Mouse (Mus musculus): ENCODE results near the gene Parg.

The Parg gene

GRCm38 (mm10) chr14:32304921-32305320 lies 103.2 kb downstream of the Parg start:
- in situ Hi-C loops (cut with MboI, MseI): no loop called here

GRCm38 (mm10) chr14:32309876-32310275 lies 108.1 kb downstream of the Parg start:
- in situ Hi-C loops (cut with MboI, MseI): no loop called here

- in situ Hi-C loops (cut with MboI, MseI): no loop called here
Measured at GRCm38 (mm10) chr14:32311381-32312035, 109.8 kb downstream of the Parg start.

DNA sequence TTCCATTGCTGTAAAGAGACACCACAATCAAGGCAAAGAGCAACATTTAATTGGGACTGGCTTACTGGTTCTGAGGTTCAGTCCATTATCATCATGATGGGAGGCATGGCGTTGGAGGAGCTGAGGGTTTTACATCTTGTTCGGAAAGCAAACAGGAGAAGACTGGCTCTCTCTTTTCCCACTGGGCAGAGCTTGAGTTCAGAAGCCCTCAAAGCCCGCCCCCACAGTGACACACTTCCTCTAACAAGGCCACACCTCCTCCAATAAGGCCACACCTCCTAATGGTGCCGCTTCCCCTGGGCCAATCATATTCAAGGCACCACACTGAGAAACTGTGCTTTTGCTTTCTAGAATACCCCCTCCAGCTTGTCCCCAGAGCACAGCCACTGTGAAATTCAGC lies 116.1 kb downstream of the Parg start:
- in situ Hi-C loops (cut with MboI, MseI): no loop called here

DNA sequence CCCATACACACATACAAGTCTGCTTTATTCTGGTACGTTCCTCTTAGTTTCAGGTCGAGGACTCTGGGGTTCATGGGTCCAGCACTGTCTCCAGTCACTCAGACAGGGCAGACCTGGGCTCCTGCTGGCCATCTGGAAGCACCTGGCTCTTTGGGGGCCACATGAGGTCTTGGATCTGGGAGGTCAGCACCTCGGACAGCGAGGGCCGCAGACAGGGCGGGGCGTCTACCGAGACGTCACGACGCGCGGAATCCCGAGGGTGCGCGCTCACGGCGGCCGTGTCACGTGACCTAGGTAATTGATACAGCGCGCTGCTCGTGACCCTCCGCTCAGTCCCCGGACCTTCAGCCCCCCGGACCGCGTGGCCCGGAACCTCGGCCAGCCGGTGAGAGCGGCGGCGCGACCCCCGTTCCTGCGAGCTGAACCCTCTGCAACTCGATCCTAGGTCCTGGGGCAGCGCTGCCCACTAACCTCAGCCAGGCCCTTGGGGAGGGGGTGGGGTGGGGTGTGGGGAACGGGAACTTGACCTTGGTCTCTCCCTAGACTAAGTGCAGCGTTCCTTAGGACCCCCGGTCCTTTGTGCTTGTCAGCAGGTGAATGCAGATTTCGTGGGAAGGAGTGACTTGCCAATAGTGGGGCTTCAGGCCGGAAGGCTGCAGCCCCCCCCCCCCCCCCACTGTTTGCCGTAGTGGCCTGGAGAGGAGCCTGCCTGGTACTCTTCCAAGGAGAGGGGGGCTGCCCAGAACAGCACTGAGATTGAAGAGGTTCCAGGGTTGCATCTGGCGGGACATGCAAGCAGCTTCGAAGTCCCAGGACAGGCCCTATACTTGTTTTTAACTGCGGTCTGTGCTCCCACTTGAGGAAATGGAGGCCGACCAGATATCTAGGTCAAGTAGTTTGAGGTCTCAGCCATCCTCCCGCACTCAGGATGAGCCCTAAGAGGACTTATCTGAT lies 120.3 kb downstream of the Parg start, which contains the start of gene Ogdhl:
Gene Ogdhl (plus strand): TSS at position 288 of the 954 bp plus-strand sequence.
- in situ Hi-C loops (cut with MboI, MseI): no loop called here

DNA sequence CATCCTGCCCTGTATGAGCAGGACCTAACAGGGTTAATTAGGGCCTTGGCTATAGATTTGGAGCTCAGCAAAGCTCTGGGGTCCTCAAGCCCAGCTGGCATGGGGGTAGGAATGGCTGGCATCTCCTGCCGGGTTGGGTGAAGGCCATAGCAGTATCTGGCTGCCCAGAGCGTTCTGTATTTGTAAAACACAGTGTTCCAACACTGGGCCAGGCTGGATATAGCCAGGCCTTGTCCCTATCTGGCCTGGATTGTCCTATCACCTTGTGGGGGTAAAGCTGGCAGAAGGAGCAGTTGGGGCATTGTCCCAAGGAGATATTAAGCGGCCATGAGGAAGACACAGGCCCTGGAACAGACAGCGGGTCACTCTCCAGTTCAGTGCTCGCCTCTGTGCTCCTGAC lies 121.5 kb downstream of the Parg start:
- in situ Hi-C loops (cut with MboI, MseI): no loop called here

GRCm38 (mm10) chr14:32327366-32327765 lies 125.6 kb downstream of the Parg start:
- in situ Hi-C loops (cut with MboI, MseI): no loop called here

GRCm38 (mm10) chr14:32332515-32333445 lies 131.0 kb downstream of the Parg start:
- in situ Hi-C loops (cut with MboI, MseI): loop anchor here in 1 of 2 experiments (5.0 kb wide), 1 partner anchor 95 kb away; no protein-coding TSS in a partner anchor

DNA sequence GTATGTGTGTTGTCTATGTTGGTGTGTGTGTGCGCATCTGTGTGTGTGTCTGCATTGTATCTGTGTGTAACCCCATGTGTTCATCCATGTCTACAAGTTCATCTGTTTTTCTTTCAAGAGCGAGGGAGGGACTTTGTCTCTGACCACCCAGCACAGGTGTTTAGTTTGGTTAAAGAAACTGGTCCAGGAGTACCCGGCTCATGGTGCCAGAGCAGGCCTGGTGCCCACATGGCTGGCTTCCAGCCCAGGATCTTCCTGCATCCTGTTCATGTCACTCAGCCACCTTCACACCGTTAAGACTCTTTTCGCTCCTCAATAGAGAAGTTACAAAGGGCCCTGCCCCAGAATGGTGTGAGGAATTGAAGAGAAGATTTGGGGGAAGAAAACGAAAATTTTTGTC lies 134.3 kb downstream of the Parg start:
- in situ Hi-C loops (cut with MboI, MseI): no loop called here

- in situ Hi-C loops (cut with MboI, MseI): no loop called here
Measured at GRCm38 (mm10) chr14:32336547-32336946, 134.8 kb downstream of the Parg start.

DNA sequence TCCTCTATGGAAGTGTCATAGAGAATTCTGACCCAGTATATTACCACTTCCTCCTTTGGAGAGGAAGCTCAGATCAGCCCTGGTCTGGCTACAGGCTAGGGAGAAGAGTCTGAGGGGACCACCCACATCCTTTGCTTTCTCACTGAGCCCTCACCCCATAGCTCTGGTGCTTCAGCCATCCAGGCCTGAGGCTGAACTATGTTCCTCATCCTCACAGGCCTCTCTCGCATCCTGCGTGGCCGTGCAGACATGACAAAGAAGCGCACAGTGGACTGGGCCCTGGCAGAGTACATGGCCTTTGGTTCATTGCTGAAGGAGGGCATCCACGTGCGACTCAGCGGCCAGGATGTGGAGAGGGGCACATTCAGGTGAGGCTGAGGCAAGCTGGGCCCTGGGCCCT lies 140.1 kb downstream of the Parg start:
- in situ Hi-C loops (cut with MboI, MseI): no loop called here

- in situ Hi-C loops (cut with MboI, MseI): no loop called here
Measured at GRCm38 (mm10) chr14:32344176-32344575, 142.4 kb downstream of the Parg start.

DNA sequence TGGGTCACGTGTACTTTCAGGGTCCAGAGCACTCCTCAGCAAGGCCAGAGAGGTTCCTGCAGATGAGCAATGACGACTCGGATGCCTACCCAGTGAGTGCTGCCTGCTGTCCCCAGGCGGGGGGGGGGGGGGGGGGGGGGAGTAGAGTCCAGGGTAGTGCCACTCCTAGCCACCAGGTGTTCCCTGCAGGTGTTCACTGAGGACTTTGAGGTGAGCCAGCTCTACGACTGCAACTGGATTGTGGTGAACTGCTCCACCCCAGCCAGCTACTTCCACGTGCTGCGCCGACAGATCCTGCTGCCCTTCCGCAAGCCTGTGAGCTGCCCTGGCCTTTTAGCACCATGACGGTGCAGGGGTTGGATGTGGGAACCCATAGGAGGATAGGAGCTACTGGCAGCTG lies 142.9 kb downstream of the Parg start:
- in situ Hi-C loops (cut with MboI, MseI): no loop called here
